Mouse (Mus musculus): Measurements from ENCODE around the gene Sptbn4. TPM values are rescaled to one million over a fixed set of nuclear protein-coding genes. Genes with fewer than 3 reads are reported as not detected.

Sptbn4 gene
- polyA plus RNA-seq, 1 experiment from 2014 or later = 1.00 TPM

DNA sequence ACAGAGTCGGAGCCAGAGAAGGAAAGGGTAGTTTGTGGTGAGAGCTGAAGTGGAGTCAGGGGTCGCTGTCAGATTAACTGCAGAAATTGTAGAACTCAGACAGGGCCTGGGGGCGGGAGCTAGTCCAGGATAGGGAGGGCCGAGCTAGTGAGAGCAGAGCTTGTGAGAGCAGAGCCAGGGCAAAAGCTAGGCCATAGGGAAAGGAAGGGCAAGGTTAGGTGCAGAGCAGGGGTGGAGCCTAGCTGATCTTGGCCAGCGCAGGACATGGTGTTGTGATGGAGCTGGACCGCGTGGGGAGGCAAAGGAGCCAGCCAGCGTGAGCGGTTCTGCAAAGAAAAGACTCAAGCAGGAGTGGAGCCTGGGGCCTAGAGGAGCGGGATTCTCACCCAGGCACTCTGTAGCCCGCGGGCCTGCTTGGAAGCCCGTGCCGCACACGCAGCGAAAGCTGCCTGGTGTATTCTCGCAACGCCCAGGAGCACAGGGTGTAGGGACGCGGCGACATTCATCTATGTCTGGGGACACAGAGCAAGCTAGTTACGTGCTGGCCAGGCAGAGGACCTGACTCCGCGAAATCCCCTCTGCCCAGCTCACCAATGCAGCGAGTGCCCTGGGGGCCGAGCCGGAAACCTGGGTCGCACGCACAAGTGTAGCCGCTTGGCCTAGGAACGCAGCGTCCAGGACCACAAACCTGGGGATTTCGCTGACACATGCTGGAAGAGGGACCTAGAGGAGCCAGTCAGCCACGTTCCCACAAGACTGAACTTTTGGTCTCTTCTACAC is 121.2 kb downstream of the Sptbn4 start:
- Histone ChIP-seq H3K27me3 (ENCODE audit: control insufficient read depth, insufficient read depth, low read length) (0 out of 2 replicates have a peak, but pooled peaks cover 4% of the 10 kb centered on the region), H3K4me2 (replicated peaks; ENCODE audit: low read depth, low read length) (peak overlapping the region; percentile 27), H3K9ac (replicated peaks; ENCODE audit: low read depth, low read length) (no peak overlapping the region), H3K4me3 (ENCODE audit: low read depth, low read length) (no peak overlapping the region), H3K9me3 (ENCODE audit: control insufficient read depth, low read depth, low read length) (no peaks in the 10 kb centered on the region), H3K27ac (ENCODE audit: low read length) (no peak overlapping the region), H3K36me3 (ENCODE audit: control insufficient read depth, insufficient read depth, low read length) (peaks cover 40% of the 10 kb centered on the region), H3K4me1 (ENCODE audit: control insufficient read depth, insufficient read depth, low read length) (peaks cover 28% of the 10 kb centered on the region)
- no peak for ATAC-seq (ENCODE audit: insufficient number of reproducible peaks, insufficient read depth, low FRiP score, low read depth)
- WGBS = 52% methylated on average over 34 of the region's 34 CpGs

DNA sequence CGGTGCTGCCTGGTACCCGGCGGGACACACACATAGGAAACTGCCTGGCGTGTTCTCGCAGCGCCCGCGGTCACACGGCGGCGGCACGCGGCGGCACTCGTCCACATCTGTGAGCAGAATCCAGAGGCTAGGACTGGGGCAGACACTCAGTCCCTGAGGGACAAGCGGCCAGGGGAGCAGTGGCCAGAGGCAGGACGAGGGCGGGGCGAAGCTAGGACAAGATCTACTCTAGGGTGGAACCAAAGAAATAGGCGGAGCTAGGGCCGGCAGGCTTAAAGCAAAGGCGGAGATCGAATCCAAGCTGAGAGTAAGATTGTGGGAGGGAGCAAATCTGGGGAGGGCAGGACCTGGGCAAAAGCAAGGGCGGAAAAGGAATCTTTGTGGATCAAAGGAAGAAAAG is 121.8 kb downstream of the Sptbn4 start:
- H3K4me3 ChIP-seq (ENCODE audit: low read depth, low read length) = no peak overlapping the region; the same call in 1 of the 2 replicates
- ATAC-seq (ENCODE audit: insufficient number of reproducible peaks, insufficient read depth, low FRiP score, low read depth) = no peak; the same call in 1 of the 2 replicates

DNA sequence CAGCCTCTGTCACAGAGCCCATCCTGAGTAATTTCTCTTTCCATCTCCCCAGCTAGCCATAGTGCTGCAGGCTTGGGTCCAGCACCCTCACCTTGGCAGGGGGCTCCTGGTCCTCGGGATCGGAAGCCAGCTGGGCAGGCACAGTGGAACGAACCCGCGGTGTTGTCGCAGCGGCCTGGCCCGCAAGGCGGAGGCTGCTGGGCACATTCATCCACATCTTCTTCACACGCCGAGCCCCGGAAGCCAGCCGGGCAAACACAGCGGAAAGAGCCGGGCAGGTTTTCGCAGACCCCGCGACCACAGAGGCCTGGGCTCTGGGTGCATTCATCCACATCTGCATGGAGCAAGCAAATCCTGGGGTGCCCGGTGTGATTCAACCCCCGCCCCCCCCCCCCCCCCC is 122.6 kb downstream of the Sptbn4 start:
- no peak for ATAC-seq (ENCODE audit: insufficient number of reproducible peaks, insufficient read depth, low FRiP score, low read depth)
- Histone ChIP-seq H3K36me3 (ENCODE audit: control insufficient read depth, insufficient read depth, low read length) (peaks cover 48% of the 10 kb centered on the region), H3K4me3 (ENCODE audit: low read depth, low read length) (no peak overlapping the region), H3K27me3 (ENCODE audit: control insufficient read depth, insufficient read depth, low read length) (0 out of 2 replicates have a peak, but pooled peaks cover 4% of the 10 kb centered on the region), H3K27ac (ENCODE audit: low read length) (no peak overlapping the region), H3K4me2 (replicated peaks; ENCODE audit: low read depth, low read length) (no peak overlapping the region), H3K4me1 (ENCODE audit: control insufficient read depth, insufficient read depth, low read length) (peaks cover 21% of the 10 kb centered on the region), H3K9me3 (ENCODE audit: control insufficient read depth, low read depth, low read length) (no peaks in the 10 kb centered on the region), H3K9ac (replicated peaks; ENCODE audit: low read depth, low read length) (no peak overlapping the region)
- WGBS = 61% methylated on average over 18 of the region's 20 CpGs

More for the DNA sequence above, 121.8 kb downstream of the Sptbn4 start:
- Histone ChIP-seq H3K9me3 (ENCODE audit: control insufficient read depth, low read depth, low read length) (no peaks in the 10 kb centered on the region), H3K36me3 (ENCODE audit: control insufficient read depth, insufficient read depth, low read length) (peaks cover 45% of the 10 kb centered on the region), H3K27me3 (ENCODE audit: control insufficient read depth, insufficient read depth, low read length) (0 out of 2 replicates have a peak, but pooled peaks cover 4% of the 10 kb centered on the region), H3K4me1 (ENCODE audit: control insufficient read depth, insufficient read depth, low read length) (peaks cover 28% of the 10 kb centered on the region), H3K27ac (ENCODE audit: low read length) (no peak overlapping the region), H3K9ac (replicated peaks; ENCODE audit: low read depth, low read length) (no peak overlapping the region), H3K4me2 (replicated peaks; ENCODE audit: low read depth, low read length) (peak overlapping the region; percentile 27)
- WGBS = 16% methylated on average over 24 of the region's 24 CpGs

DNA sequence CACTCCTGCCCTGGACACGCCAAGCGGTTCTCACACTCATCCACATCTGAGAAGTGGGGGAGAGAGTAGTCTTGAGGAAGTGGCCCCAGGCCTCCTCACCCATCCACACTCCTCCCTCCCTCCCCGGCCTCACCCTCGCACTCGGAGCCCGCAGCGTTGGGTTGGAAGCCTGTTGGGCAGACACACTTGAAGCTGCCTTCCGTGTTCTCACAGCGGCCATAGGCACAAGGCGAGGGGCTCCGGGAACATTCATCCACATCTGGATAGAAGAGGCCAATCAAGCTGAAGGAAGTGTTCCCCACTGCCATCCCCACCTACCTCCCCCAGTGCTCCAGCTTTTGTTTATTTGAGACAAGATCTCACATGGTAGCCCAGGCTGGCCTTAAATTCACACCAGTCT is 123.3 kb downstream of the Sptbn4 start:
- Histone ChIP-seq H3K4me2 (replicated peaks; ENCODE audit: low read depth, low read length) (no peak overlapping the region), H3K36me3 (ENCODE audit: control insufficient read depth, insufficient read depth, low read length) (peaks cover 53% of the 10 kb centered on the region), H3K4me3 (ENCODE audit: low read depth, low read length) (no peak overlapping the region), H3K9me3 (ENCODE audit: control insufficient read depth, low read depth, low read length) (no peaks in the 10 kb centered on the region), H3K27ac (ENCODE audit: low read length) (no peak overlapping the region), H3K9ac (replicated peaks; ENCODE audit: low read depth, low read length) (no peak overlapping the region), H3K27me3 (ENCODE audit: control insufficient read depth, insufficient read depth, low read length) (0 out of 2 replicates have a peak, but pooled peaks cover 4% of the 10 kb centered on the region), H3K4me1 (ENCODE audit: control insufficient read depth, insufficient read depth, low read length) (peaks cover 16% of the 10 kb centered on the region; the same call in 1 of the 2 replicates)
- ATAC-seq (ENCODE audit: insufficient number of reproducible peaks, insufficient read depth, low FRiP score, low read depth) = no peak
- WGBS = 96% methylated on average over 11 of the region's 11 CpGs

DNA sequence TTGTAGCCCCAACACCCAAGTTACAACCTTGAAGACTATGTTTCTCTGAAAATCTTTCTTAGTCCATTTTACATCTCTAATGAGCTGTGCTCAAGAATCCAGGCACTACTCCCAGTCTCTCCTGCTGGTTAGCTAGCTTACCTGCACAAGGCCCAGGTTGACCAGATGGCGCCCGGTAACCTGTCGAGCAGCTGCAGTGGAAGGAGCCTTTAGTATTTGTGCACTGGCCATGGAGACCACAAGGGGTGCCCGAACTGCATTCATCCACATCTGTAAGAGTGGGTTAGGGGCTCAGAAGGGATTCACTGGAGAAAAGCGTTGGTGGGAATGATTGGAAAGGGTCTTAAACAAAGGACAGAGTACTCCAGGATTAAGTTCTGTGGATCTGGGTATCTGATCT is 124.5 kb downstream of the Sptbn4 start:
- 91% methylated on average over 5 of the region's 5 CpGs for WGBS
- peaks cover 13% of the 10 kb centered on the region; the same call in 1 of the 2 replicates for H3K4me1 ChIP-seq (ENCODE audit: control insufficient read depth, insufficient read depth, low read length)
- H3K9me3 ChIP-seq (ENCODE audit: control insufficient read depth, low read depth, low read length) = no peaks in the 10 kb centered on the region
- H3K4me3 ChIP-seq (ENCODE audit: low read depth, low read length) = no peak overlapping the region
- no peak overlapping the region for H3K4me2 ChIP-seq (replicated peaks; ENCODE audit: low read depth, low read length)
- H3K27me3 ChIP-seq (ENCODE audit: control insufficient read depth, insufficient read depth, low read length) = 0 out of 2 replicates have a peak, but pooled peaks cover 4% of the 10 kb centered on the region
- no peak overlapping the region for H3K27ac ChIP-seq (ENCODE audit: low read length)
- peaks cover 52% of the 10 kb centered on the region for H3K36me3 ChIP-seq (ENCODE audit: control insufficient read depth, insufficient read depth, low read length)
- no peak overlapping the region for H3K9ac ChIP-seq (replicated peaks; ENCODE audit: low read depth, low read length)
- no peak for ATAC-seq (ENCODE audit: insufficient number of reproducible peaks, insufficient read depth, low FRiP score, low read depth)

DNA sequence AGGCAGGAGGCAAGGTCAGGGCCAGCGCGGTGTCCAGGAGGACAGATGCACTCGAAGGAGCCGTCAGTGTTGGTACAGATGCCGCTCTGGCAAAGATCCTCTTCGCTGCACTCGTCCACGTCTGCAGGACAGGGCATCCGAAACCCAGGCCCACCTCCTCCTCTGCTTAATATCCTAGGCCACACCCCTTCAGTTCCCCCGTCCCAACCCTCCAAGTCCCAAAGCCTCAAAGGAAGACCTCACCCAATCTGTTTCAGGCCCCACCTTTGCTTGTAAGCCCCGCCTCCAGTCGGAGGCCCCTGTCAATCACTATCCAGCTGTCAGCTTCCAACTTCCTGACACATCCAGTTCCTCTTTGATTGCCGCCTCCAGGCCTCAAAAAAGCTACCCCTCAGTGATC is 125.2 kb downstream of the Sptbn4 start:
- 0 out of 2 replicates have a peak, but pooled peaks cover 4% of the 10 kb centered on the region for H3K27me3 ChIP-seq (ENCODE audit: control insufficient read depth, insufficient read depth, low read length)
- no peak overlapping the region for H3K27ac ChIP-seq (ENCODE audit: low read length)
- H3K4me3 ChIP-seq (ENCODE audit: low read depth, low read length) = no peak overlapping the region
- ATAC-seq (ENCODE audit: insufficient number of reproducible peaks, insufficient read depth, low FRiP score, low read depth) = no peak
- H3K9ac ChIP-seq (replicated peaks; ENCODE audit: low read depth, low read length) = no peak overlapping the region
- WGBS = 34% methylated on average over 13 of the region's 13 CpGs
- peaks cover 13% of the 10 kb centered on the region; the same call in 1 of the 2 replicates for H3K4me1 ChIP-seq (ENCODE audit: control insufficient read depth, insufficient read depth, low read length)
- H3K9me3 ChIP-seq (ENCODE audit: control insufficient read depth, low read depth, low read length) = no peaks in the 10 kb centered on the region
- peaks cover 51% of the 10 kb centered on the region for H3K36me3 ChIP-seq (ENCODE audit: control insufficient read depth, insufficient read depth, low read length)
- no peak overlapping the region for H3K4me2 ChIP-seq (replicated peaks; ENCODE audit: low read depth, low read length)

DNA sequence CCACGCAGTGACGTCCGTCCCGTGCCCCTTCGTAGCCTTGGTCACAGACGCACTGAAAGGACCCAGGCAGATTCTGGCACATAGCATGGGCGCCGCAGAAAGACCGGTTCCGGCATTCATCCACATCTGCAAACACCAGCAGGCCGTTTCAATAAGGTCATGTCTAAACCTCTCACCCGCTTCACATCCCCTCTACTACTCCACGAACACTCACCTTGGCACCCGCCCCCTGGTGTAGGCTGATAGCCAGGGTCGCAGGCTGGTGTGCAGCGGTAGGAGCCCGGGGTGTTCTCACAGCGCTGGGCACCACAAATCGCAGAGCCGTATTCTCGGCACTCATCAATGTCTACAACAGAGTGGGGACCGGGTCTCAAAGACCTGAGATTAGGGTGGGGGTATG is 128.1 kb downstream of the Sptbn4 start:
- H3K4me1 ChIP-seq (ENCODE audit: control insufficient read depth, insufficient read depth, low read length) = no peaks in the 10 kb centered on the region
- peaks cover 38% of the 10 kb centered on the region for H3K36me3 ChIP-seq (ENCODE audit: control insufficient read depth, insufficient read depth, low read length)
- H3K9ac ChIP-seq (replicated peaks; ENCODE audit: low read depth, low read length) = no peak overlapping the region
- H3K27ac ChIP-seq (ENCODE audit: low read length) = no peak overlapping the region
- peaks cover 2% of the 10 kb centered on the region; the same call in 1 of the 2 replicates for H3K9me3 ChIP-seq (ENCODE audit: control insufficient read depth, low read depth, low read length)
- H3K27me3 ChIP-seq (ENCODE audit: control insufficient read depth, insufficient read depth, low read length) = no peaks in the 10 kb centered on the region
- no peak overlapping the region for H3K4me2 ChIP-seq (replicated peaks; ENCODE audit: low read depth, low read length)
- ATAC-seq (ENCODE audit: insufficient number of reproducible peaks, insufficient read depth, low FRiP score, low read depth) = no peak
- H3K4me3 ChIP-seq (ENCODE audit: low read depth, low read length) = no peak overlapping the region
- 90% methylated on average over 22 of the region's 22 CpGs for WGBS

DNA sequence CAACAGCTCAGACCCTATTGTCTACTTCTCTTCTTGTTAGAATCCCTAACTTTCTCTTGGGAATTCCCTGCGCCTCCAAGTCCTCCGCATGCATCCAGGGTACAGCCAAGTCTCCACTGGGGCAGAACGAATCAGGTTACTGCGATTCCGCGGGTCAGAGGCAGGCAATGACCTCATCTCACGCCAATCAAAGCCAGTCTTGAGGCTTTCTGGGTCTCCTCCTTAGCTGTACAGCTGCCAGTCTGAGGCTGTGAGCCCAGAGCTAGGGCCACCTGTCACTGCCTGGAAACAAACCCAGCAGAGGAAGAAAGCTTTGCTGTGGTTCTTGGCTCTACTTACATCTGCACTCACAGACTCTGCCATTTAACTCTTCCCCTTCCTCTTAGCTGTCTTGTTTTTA is 131.5 kb downstream of the Sptbn4 start:
- no peak overlapping the region for H3K4me2 ChIP-seq (replicated peaks; ENCODE audit: low read depth, low read length)
- H3K27me3 ChIP-seq (ENCODE audit: control insufficient read depth, insufficient read depth, low read length) = no peaks in the 10 kb centered on the region
- H3K9me3 ChIP-seq (ENCODE audit: control insufficient read depth, low read depth, low read length) = peaks cover 8% of the 10 kb centered on the region; the same call in 1 of the 2 replicates
- no peak for ATAC-seq (ENCODE audit: insufficient number of reproducible peaks, insufficient read depth, low FRiP score, low read depth)
- peaks cover 36% of the 10 kb centered on the region for H3K36me3 ChIP-seq (ENCODE audit: control insufficient read depth, insufficient read depth, low read length)
- 56% methylated on average over 7 of the region's 7 CpGs for WGBS
- H3K27ac ChIP-seq (ENCODE audit: low read length) = no peak overlapping the region
- H3K4me1 ChIP-seq (ENCODE audit: control insufficient read depth, insufficient read depth, low read length) = no peaks in the 10 kb centered on the region
- H3K9ac ChIP-seq (replicated peaks; ENCODE audit: low read depth, low read length) = no peak overlapping the region
- no peak overlapping the region for H3K4me3 ChIP-seq (ENCODE audit: low read depth, low read length)
